Mouse (Mus musculus) fat pad, adult 2 months (tissue): ENCODE measurements around the gene Lhx5.

Experiments
- DNase-seq: peaks from one replicate; pipeline ENCODE4 v3.0.0-alpha.2; 2011; ENCODE audit warnings: low read depth, low spot score; ENCODE audit errors: extremely low read depth

Lhx5 gene

GRCm38 (mm10) chr5:120431001-120431583, 407 bp upstream of the Lhx5 start:
- DNase-seq: no peak

DNA sequence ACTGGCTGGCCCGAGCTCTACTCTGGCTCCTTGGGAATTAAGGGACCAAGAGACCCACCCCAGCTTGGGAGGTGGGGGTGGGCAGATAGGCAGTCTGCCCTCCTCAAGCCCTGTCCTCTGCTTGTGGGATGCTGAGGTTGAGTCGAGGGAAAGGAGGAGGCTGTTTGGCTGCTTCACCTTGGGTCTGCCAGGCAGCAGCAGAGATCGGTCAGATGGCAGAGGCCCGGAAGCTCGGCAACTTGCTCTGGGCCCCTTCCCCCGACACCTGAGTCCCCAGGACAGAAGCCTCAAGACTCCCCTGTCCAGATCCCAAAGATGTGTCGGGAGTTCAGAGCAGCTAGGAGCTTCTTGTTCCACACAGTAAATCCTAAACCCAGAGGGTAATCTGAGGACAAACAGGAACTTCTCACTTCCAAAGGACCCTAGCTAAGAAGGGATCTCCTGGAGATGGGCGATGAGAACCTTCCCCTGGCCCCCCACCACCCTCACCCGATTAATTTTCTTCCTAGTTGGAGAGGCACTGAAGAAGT, 1.1 kb downstream of the Lhx5 start:
- DNase-seq: no peak

GRCm38 (mm10) chr5:120433135-120433760, 1.7 kb downstream of the Lhx5 start:
- no peak for DNase-seq

GRCm38 (mm10) chr5:120434231-120434735, 2.8 kb downstream of the Lhx5 start:
- no peak for DNase-seq

DNA sequence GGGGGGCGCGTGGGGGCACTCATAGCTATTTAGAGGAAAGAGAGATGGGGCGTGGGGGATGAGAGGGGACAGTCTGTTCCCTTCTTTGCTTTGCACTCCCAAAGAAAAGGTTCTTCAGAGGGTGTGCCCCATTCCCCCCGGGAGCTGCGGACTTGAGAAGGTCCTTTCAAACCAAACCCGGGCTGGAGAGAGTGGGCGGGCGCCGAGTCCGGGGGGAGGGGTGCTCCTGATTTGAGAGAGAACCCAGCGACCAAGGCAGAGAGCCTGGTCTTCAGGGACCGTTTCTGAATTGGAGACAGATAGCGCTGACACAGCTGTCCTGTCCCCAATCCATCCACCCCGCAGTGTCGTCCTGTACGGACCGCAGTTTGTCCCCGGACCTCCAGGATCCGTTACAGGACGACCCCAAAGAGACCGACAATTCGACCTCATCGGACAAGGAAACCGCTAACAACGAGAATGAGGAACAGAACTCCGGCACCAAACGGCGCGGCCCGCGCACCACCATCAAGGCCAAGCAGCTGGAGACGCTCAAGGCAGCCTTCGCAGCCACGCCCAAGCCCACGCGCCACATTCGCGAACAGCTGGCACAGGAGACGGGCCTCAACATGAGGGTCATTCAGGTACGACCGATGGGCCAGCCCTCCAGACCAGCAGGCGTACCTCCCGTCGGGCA, 3.6 kb downstream of the Lhx5 start:
- DNase-seq: no peak

DNA sequence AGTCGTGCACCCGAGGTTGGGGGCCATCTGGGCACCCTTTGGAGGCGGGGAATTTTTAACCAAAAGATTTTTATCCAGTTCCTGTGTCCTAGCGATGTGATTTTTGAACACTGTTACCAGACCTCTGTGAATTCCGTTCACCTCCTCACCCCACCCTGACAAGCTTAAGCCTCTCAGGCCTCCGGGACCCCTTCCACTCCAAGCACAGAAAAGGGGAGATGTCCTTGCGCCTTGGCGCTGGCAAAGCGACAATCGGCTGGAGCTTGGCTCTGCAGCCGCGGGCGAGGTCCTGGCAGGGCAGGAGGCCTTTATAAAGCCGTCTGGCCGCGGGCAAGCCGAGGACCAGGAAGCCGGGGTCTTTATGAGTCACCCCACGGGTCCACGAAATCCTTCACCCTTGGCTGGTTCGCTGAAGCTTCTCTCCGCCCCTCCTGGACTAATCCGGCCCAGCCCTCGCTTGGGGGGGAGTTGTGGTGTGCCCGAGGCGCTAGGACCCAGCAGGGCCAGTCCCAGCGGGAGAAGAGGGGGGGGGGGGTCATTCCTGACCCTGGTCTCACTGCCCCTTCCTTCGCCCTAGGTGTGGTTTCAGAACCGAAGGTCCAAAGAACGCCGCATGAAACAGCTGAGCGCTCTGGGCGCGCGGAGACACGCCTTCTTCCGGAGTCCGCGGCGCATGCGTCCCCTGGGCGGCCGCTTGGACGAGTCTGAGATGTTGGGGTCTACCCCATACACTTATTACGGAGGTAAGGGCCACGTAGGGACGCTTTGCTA, 4.4 kb downstream of the Lhx5 start:
- DNase-seq: no peak

DNA sequence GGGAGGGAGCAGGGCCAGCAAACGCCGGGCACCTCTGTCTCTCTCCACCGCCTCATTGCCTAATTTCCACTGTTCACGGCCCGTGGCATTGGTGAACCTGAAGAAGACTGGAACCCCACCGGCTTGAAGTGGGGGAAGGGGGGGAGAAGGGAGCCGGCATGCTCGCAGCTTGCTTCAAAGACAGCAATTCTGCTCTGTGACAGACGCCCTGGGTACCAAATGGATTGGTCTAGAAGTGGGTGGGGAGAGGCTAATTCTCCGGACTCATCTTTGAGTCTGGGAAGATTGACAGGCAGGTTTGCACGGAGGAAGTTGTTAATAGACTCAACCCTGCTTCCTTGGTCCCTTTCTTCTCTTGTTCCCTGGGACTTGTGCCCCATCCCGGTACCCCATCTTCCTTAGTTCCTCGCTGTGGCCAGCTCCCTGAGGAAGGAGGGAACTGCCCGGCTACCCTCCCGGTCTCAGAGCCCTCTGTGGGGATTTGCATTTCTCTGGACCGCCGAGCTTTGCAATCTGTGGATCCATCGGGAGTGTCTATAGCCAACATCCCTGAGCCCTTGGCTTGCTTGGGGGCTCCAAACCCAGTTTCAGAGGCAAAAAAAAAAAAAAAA, 5.5 kb downstream of the Lhx5 start:
- no peak for DNase-seq

GRCm38 (mm10) chr5:120437539-120437938, 6.0 kb downstream of the Lhx5 start:
- DNase-seq: no peak

DNA sequence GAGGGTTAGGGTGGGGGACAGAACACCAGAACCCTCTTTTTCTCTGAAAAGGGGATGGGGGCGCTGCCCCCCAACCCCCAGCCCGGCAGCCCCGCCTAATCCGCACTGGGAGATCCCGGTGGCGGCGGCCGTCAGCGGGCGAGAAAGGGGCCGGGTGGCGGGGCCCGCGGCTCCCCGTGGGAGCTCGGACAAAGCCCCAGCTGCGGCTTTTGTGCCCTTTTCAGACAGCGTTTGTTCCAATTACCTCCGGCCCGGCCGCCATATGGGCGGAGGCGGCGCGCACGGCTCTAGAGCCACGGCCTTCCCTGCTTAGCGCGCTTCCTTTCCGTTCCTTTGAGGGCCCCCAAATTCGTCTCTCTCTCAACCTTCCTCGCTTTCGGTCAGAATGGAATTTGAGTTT, 6.5 kb downstream of the Lhx5 start:
- DNase-seq: no peak

- no peak for DNase-seq
Measured at GRCm38 (mm10) chr5:120438469-120438868, 7.0 kb downstream of the Lhx5 start.

DNA sequence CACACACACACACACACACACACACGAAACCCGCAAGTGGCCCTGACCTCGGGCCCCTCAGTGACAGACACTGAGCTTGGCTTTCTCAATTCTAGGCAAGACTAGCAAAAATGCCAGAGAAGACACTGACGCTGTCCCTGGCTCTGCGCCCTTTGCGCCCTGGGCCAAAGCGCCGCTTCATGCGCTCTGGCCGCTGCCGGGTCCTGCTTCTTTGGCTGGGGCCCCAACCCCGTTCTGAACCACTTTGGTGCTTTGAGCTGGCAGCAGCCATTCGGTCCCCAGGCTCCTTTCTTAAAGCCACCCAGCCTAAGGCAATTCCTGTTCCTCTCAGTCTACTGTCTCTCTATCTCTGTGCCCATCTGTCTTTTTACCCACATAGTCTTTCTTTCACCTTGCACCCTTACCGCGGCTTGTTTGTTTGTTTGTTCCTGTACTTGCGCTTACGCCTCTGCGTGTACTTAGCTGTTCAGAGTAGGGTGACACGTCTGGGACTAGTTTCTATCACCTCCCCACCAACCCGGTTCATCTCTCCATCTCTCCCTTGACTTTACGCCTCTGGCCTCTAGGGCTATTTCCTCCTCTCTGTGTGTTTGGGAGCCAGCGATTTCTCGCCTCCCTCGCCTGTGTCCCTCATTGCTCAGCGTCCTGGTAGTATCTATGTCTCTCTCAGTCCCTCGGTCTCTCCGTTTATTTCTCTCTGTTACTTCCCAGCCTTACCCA, 7.7 kb downstream of the Lhx5 start:
- DNase-seq: no peak

DNA sequence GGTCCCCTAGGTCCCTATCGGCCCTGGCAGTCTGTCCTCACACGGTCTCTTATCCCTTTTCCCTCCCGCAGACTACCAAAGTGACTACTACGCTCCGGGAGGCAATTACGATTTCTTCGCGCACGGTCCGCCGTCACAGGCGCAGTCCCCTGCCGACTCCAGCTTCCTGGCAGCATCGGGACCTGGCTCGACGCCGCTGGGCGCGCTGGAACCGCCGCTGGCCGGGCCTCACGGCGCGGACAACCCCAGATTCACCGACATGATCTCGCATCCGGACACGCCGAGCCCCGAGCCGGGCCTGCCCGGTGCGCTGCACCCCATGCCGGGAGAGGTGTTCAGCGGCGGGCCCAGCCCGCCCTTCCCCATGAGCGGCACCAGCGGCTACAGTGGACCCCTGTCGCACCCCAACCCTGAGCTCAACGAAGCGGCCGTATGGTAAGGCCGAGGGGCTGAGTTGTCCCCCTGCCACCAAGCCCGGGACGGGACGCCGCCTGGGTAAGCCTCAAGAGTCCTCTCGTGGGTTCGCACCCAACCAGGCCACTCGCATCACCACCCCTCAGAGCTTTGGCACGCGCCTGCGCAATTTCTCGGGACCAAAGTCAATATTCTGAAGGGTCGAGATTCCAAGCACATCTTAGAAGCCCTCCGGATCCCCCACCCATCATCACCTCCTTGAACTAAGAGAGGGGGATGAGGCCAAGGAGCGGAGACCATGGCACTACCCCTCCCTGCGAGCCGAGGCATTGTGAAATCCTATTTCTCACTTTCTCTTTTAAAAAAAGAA, 8.6 kb downstream of the Lhx5 start:
- DNase-seq: no peak

DNA sequence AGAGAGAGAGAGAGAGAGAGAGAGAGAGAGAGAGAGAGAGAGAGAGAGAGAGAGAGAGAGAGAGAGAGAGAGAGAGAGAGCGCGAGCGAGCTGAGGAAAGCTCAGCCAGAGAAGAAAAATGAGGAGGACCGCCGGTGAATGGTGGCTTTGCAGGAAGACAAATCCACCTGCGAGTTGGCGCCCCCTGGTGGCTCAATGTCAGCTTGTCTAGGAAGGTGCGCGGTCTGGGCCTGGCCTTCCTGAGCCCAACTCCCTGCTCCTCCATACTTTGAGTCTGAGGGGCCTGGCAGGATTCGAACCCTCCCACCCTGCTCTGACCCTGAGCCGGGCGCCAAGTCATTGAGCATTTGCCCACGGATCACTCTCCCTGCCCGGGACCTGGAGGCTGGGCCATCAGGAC, 9.2 kb downstream of the Lhx5 start:
- DNase-seq: no peak

DNA sequence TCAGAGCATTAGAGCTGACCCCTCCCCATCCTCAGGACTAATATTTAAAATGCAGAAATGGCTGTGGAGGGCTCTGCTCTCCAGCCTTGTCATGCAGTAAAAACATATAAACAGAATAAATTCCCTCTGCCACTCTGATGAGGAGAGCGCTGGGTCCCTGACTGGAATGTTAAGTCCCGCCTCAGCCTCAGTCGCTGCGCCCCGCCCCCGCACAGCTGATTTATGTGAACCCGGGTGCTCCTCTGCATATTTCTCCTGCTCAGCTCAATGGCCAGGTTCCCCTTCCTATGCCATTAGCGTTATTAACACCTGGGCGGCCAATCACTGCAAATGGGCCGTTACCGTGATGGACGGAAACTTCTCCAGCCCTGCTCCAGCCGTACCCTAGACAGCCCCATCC, 15.8 kb downstream of the Lhx5 start:
- DNase-seq: no peak

DNA sequence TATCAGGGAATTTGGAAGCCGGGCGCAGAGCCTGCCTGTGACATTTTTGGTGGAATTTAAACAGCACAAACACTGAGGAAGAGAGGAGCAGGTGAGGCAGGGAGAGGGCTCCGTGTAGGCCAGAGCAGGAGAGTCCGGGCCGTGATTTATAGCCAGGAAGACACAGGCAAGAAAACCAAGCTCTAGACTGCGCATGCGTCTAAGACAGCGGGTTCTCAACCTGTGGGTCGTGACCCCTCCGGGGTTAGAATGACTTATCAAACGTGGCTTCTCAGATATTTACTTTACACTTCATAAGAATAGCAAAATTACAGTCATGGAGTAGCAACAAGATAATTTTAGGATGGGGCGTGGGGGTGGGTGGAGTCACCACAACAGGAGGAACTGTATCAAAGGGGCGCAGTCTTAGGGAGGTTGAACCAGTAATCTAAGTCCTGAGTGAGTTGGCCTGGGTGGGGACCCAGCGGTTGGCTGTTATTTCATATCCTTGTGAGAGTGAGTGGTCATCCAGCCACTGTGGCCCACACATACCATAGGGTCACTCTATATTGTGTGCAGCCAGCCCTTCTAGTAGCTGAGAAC, 23.3 kb downstream of the Lhx5 start:
- no peak for DNase-seq

DNA sequence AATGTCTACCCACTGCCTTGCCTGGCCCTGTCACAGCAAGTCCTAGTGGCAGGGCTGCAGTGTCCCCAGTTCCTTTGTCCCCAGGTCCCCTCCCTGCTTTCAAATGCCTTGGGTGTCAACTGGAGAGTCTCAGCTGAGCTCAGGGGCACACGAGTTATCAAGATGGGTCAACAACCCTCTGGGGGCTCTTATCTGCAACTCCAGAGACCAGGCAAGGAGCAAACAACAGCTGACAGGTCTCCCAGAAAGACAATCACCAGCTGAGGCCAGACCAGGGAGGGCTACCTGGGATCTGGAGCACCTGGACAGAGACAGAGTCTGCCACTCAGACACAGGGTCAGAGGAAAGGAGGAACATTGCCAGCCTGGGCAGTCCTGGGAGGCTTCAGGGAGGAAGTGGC, 24.8 kb downstream of the Lhx5 start:
- no peak for DNase-seq

GRCm38 (mm10) chr5:120456841-120457554, 25.5 kb downstream of the Lhx5 start:
- DNase-seq: no peak

GRCm38 (mm10) chr5:120457628-120458027, 26.1 kb downstream of the Lhx5 start:
- no peak for DNase-seq

GRCm38 (mm10) chr5:120459133-120459532, 27.6 kb downstream of the Lhx5 start:
- no peak for DNase-seq
